Mouse (Mus musculus) megakaryocyte, embryonic 14.5 days (primary cell): ENCODE measurements at regions not wholly inside any gene's neighbourhood (a gene's known extent, or its start where the extent isn't known, plus 50 kb on each side); places are given as distances from the start of the nearest gene placed in this dataset.

Experiments
- FLI1 ChIP-seq: IDR thresholded peaks from 2 replicates; pipeline ENCODE4 v1.6.1; 2012; ENCODE audit warnings: low read length, inconsistent platforms, mixed read lengths
- GATA1 ChIP-seq: IDR thresholded peaks from 3 replicates; pipeline ENCODE4 v1.6.1; 2012; ENCODE audit warnings: mixed read lengths, low read length, inconsistent platforms, borderline replicate concordance

DNA sequence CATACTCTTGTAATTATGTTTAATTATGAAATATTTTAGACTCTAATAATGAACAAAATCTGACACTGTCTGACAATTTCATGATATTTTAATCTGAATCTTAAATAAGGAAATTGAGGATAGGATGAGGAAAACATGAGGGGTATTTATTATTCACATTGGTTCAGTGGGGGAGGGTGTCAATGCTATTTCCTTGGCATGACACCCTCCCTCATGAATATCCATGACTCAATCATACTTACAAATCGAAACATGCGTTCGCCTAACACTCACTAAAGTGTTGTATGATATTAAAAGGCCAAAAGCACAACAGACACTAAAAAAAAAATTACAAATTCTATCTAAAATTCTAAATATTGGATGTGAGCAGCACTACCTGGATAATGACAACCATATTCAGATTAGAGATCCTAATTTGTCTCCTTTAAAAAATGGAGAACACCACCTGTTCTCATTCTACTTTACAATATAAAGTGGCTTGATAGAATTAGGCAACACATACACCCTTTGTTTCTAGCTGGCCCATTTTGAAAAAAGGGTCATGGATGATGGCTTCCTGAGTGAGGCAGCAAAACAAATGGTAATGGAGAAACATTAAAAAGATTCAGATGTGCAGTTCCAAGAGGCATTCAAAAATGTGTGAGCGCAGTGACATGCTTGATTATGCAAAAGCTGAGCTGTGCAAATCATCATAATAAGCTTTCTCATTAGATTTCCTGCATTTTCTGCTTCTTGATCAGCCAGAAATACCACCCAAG, 942.3 kb upstream of the Nudt12 start:
- TF ChIP-seq GATA1: no peak
- no peak for TF ChIP-seq FLI1
